Mouse (Mus musculus) C2C12 (cell line): ENCODE results near the gene Skp1a.

ENCODE experiments used
- CEBPB ChIP-seq: IDR thresholded peaks from one replicate; pipeline ENCODE4 v1.6.1; 2011; ENCODE audit warnings: low read depth, mild to moderate bottlenecking, control low read depth, moderate library complexity
- CTCF ChIP-seq: IDR thresholded peaks from one replicate; pipeline ENCODE4 v1.5.1; 2011; ENCODE audit not compliant: control insufficient read depth, insufficient read depth, insufficient read length
- FOSL1 ChIP-seq: IDR thresholded peaks from one replicate; pipeline ENCODE4 v1.8.0; 2011; ENCODE audit warnings: mild to moderate bottlenecking, low read length; ENCODE audit not compliant: poor library complexity, insufficient read depth, severe bottlenecking
- MAX ChIP-seq: IDR thresholded peaks from one replicate; pipeline ENCODE4 v1.6.1; 2011; ENCODE audit warnings: mild to moderate bottlenecking, control low read depth
- MYOD1 ChIP-seq: IDR thresholded peaks from one replicate; pipeline ENCODE4 v1.6.1; 2011; ENCODE audit warnings: low read depth; ENCODE audit not compliant: control insufficient read depth, insufficient read length
- MYOG ChIP-seq: IDR thresholded peaks from one replicate; pipeline ENCODE4 v1.6.1; 2011; ENCODE audit not compliant: control insufficient read depth, insufficient read length; ENCODE audit errors: extremely low read depth
- USF1 ChIP-seq: IDR thresholded peaks from one replicate; pipeline ENCODE4 v1.6.1; 2011; ENCODE audit warnings: low read depth, mild to moderate bottlenecking, control low read depth, moderate library complexity

GRCm38 (mm10) chr11:52282774-52283595 is 51.2 kb downstream of the Skp1a start, which contains the start of gene Tcf7:
- TF ChIP-seq CTCF (no peak), USF1 (no peak), CEBPB (no peak), MAX (no peak), MYOD1 (no peak), MYOG (no peak), FOSL1 (no peak)
